Mouse (Mus musculus): ENCODE results near the gene Arhgap10. TPM values are rescaled to one million over a fixed set of nuclear protein-coding genes. Genes with fewer than 3 reads are reported as not detected.

Gene Arhgap10
- total and polyA plus RNA-seq, 2 experiments from 2014 or later, result 3.3 to 4.5 TPM

GRCm38 (mm10) chr8:77436013-77436990 is 81.5 kb downstream of the Arhgap10 start:
- DNase-seq (no peak), ATAC-seq (no peak)
- TF ChIP-seq CTCF (IDR thresholded peaks at IDR 0.05; ENCODE audit: low read depth), result no peak
- Histone ChIP-seq H3K27me3 (ENCODE audit: insufficient read depth, low read length) (no peaks in the 10 kb centered on the region), H3K9me3 (ENCODE audit: low read length) (no peaks in the 10 kb centered on the region), H3K4me3 (ENCODE audit: low read depth, low read length) (no peak overlapping the region), H3K36me3 (ENCODE audit: insufficient read depth) (no peaks in the 10 kb centered on the region), H3K27ac (ENCODE audit: low read depth, low read length) (no peak overlapping the region), H3K4me1 (ENCODE audit: insufficient read depth) (no peaks in the 10 kb centered on the region), H3K9ac (no peak overlapping the region), H3K4me2 (ENCODE audit: low read depth) (no peak overlapping the region)
- 43% methylated on average over 15 of the region's 15 CpGs for WGBS

- WGBS, result 26% methylated on average over 4 of the region's 4 CpGs
- DNase-seq, result no peak
Observed at GRCm38 (mm10) chr8:77433221-77433620, 84.5 kb downstream of the Arhgap10 start.

GRCm38 (mm10) chr8:77432726-77433125 is 85.0 kb downstream of the Arhgap10 start:
- no peak for ATAC-seq
- no peaks in the 10 kb centered on the region for H3K4me1 ChIP-seq (ENCODE audit: insufficient read depth)

More at GRCm38 (mm10) chr8:77433221-77433620, 84.5 kb downstream of the Arhgap10 start:
- Histone ChIP-seq H3K27me3 (ENCODE audit: insufficient read depth, low read length) (no peaks in the 10 kb centered on the region), H3K4me3 (ENCODE audit: low read depth, low read length) (no peak overlapping the region), H3K9me3 (ENCODE audit: low read length) (no peaks in the 10 kb centered on the region), H3K4me1 (ENCODE audit: insufficient read depth) (no peaks in the 10 kb centered on the region), H3K4me2 (ENCODE audit: low read depth) (no peak overlapping the region), H3K27ac (ENCODE audit: low read depth, low read length) (no peak overlapping the region), H3K9ac (no peak overlapping the region), H3K36me3 (ENCODE audit: insufficient read depth) (no peaks in the 10 kb centered on the region)
- TF ChIP-seq CTCF (IDR thresholded peaks at IDR 0.05; ENCODE audit: low read depth), result no peak
- no peak; the same call in 1 of the 2 replicates for ATAC-seq

GRCm38 (mm10) chr8:77428420-77428819 is 89.3 kb downstream of the Arhgap10 start:
- Histone ChIP-seq H3K9ac (no peak overlapping the region), H3K9me3 (ENCODE audit: low read length) (no peaks in the 10 kb centered on the region), H3K4me2 (ENCODE audit: low read depth) (no peak overlapping the region), H3K4me1 (ENCODE audit: insufficient read depth) (no peaks in the 10 kb centered on the region), H3K27ac (ENCODE audit: low read depth, low read length) (no peak overlapping the region), H3K36me3 (ENCODE audit: insufficient read depth) (no peaks in the 10 kb centered on the region), H3K27me3 (ENCODE audit: insufficient read depth, low read length) (no peaks in the 10 kb centered on the region), H3K4me3 (ENCODE audit: low read depth, low read length) (no peak overlapping the region)
- no peak for DNase-seq
- no peak for TF ChIP-seq CTCF (IDR thresholded peaks at IDR 0.05; ENCODE audit: low read depth)
- 85% methylated on average over 4 of the region's 4 CpGs for WGBS
- no peak for ATAC-seq

More at GRCm38 (mm10) chr8:77432726-77433125, 85.0 kb downstream of the Arhgap10 start:
- H3K9me3 ChIP-seq (ENCODE audit: low read length), result no peaks in the 10 kb centered on the region
- H3K36me3 ChIP-seq (ENCODE audit: insufficient read depth), result no peaks in the 10 kb centered on the region
- no peak for TF ChIP-seq CTCF (IDR thresholded peaks at IDR 0.05; ENCODE audit: low read depth)
- 29% methylated on average over 10 of the region's 10 CpGs for WGBS
- H3K4me2 ChIP-seq (ENCODE audit: low read depth), result 0 out of 2 replicates have a peak overlapping the region, but pooled peaks have one; percentile 19
- no peak overlapping the region for H3K4me3 ChIP-seq (ENCODE audit: low read depth, low read length)
- no peak overlapping the region for H3K9ac ChIP-seq
- DNase-seq, result no peak
- no peaks in the 10 kb centered on the region for H3K27me3 ChIP-seq (ENCODE audit: insufficient read depth, low read length)
- no peak overlapping the region for H3K27ac ChIP-seq (ENCODE audit: low read depth, low read length)

- no peak for ATAC-seq
- Histone ChIP-seq H3K27me3 (ENCODE audit: insufficient read depth, low read length) (no peaks in the 10 kb centered on the region), H3K4me1 (ENCODE audit: insufficient read depth) (no peaks in the 10 kb centered on the region), H3K9me3 (ENCODE audit: low read length) (no peaks in the 10 kb centered on the region), H3K36me3 (ENCODE audit: insufficient read depth) (no peaks in the 10 kb centered on the region), H3K4me3 (ENCODE audit: low read depth, low read length) (no peak overlapping the region), H3K4me2 (ENCODE audit: low read depth) (no peak overlapping the region), H3K9ac (no peak overlapping the region), H3K27ac (ENCODE audit: low read depth, low read length) (no peak overlapping the region)
- 60% methylated on average over 6 of the region's 6 CpGs for WGBS
- DNase-seq, result no peak
- no peak for TF ChIP-seq CTCF (IDR thresholded peaks at IDR 0.05; ENCODE audit: low read depth)
Observed at GRCm38 (mm10) chr8:77428015-77428414, 89.7 kb downstream of the Arhgap10 start.

GRCm38 (mm10) chr8:77427438-77427837 is 90.3 kb downstream of the Arhgap10 start:
- Histone ChIP-seq H3K36me3 (ENCODE audit: insufficient read depth) (no peaks in the 10 kb centered on the region), H3K9me3 (ENCODE audit: low read length) (no peaks in the 10 kb centered on the region), H3K4me2 (ENCODE audit: low read depth) (no peak overlapping the region), H3K27me3 (ENCODE audit: insufficient read depth, low read length) (no peaks in the 10 kb centered on the region), H3K4me3 (ENCODE audit: low read depth, low read length) (no peak overlapping the region), H3K4me1 (ENCODE audit: insufficient read depth) (no peaks in the 10 kb centered on the region), H3K9ac (no peak overlapping the region), H3K27ac (ENCODE audit: low read depth, low read length) (no peak overlapping the region)
- ATAC-seq, result no peak
- 84% methylated on average over 9 of the region's 9 CpGs for WGBS
- no peak for TF ChIP-seq CTCF (IDR thresholded peaks at IDR 0.05; ENCODE audit: low read depth)
- no peak for DNase-seq

GRCm38 (mm10) chr8:77423850-77424249 is 93.9 kb downstream of the Arhgap10 start:
- H3K36me3 ChIP-seq (ENCODE audit: insufficient read depth), result no peaks in the 10 kb centered on the region
- TF ChIP-seq CTCF (IDR thresholded peaks at IDR 0.05; ENCODE audit: low read depth), result no peak
- H3K27me3 ChIP-seq (ENCODE audit: insufficient read depth, low read length), result no peaks in the 10 kb centered on the region
- no peak overlapping the region for H3K27ac ChIP-seq (ENCODE audit: low read depth, low read length)
- H3K4me1 ChIP-seq (ENCODE audit: insufficient read depth), result no peaks in the 10 kb centered on the region
- no peak overlapping the region for H3K4me2 ChIP-seq (ENCODE audit: low read depth)
- H3K9ac ChIP-seq, result no peak overlapping the region
- no peak overlapping the region for H3K4me3 ChIP-seq (ENCODE audit: low read depth, low read length)
- H3K9me3 ChIP-seq (ENCODE audit: low read length), result no peaks in the 10 kb centered on the region
- no peak for ATAC-seq
- 57% methylated on average over 6 of the region's 6 CpGs for WGBS
- DNase-seq, result no peak

All from forebrain, postnatal 0 days (tissue).